Mouse (Mus musculus) cerebellum, adult (tissue): ENCODE measurements around the gene Tecr.
"Not testable (repeated sequence)": the region's sequence is repeated elsewhere in the genome, so short reads cannot be mapped to it uniquely, and the experiment has no call there.

Experiments
- ATAC-seq: cut with Nextera tagmentation; 2 replicates; pipeline ENCODE4 v1.9.2; 2017; ENCODE audit warnings: mild to moderate bottlenecking, moderate library complexity, mixed read lengths; ENCODE audit not compliant: insufficient number of reproducible peaks, low FRiP score, low TSS enrichment

Tecr gene

DNA sequence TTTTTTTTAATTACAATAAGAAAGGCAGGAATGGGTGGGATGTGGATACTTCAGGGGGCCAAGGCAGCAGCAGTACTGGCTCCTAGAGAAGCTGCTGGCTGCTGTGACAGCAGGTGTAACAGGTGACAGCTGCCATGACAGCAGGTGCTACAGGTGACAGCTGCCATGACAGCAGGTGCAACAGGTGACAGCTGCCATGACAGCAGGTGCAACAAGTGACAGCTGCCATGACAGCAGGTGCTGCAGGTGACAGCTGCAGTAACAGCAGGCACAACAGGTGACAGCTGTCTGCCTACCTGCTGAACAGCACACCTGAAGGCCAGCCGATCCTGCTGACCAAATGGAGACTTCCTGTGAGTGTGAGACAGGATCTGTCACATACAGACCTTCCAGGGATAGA, 23.0 kb downstream of the Tecr start:
- no peak for ATAC-seq

DNA sequence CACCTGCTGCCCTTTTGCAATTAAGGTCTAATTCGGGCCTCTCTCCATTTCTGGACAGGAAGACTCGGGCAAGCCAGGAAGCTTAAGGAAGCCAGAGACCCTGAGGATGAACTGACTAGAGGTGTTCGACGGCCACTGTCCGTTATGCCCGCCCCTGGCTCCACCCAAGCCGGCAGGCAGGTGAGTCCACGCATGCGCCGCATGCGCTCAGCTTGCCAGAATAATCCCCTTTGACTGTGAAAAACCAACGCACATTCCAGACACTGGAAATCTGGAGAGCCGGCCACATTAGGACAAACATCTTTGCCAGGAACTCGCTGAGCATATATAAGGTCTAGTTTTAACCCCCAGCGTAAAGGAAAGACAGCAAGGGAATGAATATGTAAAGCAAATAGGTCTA, 24.5 kb downstream of the Tecr start:
- ATAC-seq, result no peak

DNA sequence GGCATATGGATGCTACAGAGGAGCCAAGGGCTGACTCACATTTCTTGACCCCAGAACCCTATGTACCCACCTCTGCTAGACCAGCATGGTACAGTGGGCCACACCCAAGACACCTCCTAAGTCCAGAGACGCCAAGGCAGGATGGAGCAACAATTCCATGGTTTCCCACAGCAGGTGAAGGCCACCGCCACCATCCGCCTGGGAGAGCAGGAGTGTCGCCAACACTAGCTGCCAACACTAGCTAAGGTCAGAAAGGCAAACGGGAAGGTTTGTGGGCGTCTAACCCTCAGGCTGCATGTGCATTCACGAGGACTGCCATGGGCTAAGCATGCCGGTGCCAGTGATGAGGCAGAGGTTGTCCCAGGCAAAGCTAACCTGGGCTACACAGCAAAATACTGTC, 25.5 kb downstream of the Tecr start:
- no peak for ATAC-seq

DNA sequence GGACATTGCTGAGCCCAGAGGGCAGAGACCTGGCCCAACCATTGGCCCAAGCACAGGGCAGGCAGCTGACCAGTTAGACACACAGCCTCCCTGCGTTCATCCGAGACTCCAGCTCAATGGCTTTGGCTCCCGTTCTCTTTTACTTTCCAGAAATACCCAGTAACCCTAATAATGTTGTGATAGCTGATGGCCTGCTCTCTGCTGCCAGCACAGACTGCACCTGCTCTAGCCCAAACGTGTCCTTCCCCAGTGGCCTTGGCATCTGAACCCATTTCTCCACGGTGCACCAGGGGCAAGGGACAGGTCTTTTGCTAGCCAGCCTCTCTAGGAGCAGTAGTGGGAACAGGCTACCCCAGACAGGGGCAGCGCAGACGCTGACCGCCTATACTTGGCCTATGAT, 26.9 kb downstream of the Tecr start:
- no peak for ATAC-seq

DNA sequence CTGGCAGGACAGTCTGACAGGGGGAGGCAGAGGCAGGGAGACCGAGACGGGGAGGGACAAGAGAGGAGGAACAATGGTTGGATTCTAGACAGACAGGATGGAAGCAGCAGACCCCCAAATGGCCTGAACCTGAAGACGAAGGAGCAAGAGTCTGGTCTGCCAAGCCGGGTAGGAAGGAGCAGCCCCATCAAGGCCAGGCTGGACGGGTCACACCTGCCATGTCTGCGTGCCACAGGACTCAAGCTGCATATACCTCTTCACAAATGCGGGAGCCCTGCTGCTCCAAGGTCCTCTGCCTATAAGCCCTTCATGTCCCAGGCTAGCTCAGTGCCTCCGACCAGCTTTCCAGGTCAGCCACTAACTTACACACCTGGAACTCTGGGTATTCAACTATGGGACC, 28.1 kb downstream of the Tecr start:
- no peak for ATAC-seq

DNA sequence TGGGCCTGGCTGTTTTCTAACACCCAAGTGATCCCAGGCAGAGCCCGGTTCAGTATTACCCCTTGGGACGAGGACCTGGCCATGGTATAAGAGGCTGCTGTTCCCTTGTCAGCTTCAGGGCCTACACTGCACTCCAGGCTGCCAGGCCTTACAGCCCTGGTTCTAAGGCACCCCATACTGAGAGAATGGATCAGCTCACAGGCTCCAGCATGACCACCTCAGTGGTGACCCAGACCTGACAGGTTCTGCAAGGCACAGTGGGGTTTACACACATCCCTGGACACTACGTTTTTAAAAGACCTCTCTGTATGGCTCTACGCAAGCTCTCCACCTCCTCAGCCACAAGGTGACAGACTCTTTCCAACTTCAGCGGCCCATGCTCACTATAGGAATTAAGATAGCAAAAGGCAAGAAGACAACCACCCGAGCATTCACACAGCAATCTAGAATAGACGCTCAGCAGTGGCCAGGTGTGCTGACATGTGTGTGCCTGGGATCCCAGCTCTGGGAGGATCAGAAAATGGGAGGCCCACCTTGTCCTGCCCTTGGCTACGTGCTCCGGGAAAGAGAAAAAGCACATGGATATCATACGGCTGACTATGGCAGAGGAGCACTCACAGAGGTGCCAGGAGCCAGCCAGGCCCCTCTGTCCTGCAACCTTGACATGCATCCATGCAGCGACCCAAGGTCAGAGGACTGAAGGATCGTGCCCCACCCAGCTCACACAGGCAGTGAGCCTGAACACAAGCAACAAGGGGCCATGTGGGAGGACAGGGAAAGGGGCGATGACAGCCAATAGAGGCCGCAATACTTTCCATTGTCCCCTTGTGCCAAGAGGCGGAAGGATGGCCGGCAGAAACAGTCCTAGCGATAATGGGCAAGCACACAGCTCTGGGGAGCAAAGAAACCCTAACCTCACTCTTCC, 29.4 kb downstream of the Tecr start:
- no peak for ATAC-seq

DNA sequence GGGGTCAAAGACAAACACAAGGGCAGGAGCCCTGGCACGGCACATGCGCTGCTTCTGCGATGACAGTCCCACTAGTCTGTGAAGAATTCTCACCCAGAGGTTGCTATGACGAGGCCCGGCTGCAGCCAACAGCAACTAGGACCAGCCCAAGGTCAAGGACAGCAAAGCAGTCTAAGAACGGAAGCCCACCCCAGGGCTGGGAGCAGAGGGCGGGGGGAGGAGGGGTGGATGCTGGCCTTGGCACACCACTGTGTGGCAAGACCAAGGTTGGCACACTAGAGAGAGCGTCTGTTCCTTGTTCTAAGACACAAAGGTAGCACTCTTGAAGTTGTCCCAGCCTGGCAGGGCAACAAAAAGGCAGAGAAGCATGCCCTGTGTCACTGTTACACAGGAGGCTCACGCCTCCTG, 30.4 kb downstream of the Tecr start:
- ATAC-seq, result no peak

DNA sequence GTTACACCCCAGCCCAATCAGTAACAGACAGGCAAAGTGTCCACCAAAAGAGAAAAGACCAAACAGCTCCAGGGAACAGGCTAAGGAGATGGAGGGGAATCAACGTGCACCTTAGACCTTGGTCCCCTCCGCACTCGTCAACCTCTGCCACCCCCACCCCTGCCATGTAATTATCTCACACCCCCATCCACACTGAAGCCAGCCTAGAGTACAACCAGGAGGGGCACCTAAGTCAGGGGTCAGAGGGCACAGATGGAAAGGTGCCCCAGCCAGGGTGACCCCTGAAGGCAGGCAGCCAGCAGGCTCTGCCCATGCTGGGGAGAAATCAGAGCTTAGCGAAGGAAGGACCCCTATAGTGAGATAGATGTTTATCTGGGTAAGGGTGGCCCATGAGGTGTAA, 30.9 kb downstream of the Tecr start:
- ATAC-seq, result no peak

DNA sequence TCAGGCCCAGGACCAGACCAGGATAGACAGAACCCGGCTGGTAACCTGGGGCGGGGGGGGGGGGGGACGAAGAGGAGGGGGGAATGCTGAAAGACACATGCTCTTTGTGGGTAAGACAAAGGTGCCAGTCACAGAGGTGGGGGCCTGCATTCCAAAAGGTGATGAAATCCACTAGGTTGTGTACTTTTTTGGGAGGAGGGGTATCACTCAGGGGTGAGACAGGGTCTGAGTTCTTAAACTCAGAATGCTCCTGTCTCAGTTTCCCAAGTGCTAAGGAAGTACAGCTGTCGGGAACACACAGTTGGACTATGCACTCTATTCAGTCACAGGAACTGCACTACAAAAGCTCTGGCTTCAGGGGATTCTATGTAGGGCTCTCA, 31.3 kb downstream of the Tecr start:
- ATAC-seq, result no peak

DNA sequence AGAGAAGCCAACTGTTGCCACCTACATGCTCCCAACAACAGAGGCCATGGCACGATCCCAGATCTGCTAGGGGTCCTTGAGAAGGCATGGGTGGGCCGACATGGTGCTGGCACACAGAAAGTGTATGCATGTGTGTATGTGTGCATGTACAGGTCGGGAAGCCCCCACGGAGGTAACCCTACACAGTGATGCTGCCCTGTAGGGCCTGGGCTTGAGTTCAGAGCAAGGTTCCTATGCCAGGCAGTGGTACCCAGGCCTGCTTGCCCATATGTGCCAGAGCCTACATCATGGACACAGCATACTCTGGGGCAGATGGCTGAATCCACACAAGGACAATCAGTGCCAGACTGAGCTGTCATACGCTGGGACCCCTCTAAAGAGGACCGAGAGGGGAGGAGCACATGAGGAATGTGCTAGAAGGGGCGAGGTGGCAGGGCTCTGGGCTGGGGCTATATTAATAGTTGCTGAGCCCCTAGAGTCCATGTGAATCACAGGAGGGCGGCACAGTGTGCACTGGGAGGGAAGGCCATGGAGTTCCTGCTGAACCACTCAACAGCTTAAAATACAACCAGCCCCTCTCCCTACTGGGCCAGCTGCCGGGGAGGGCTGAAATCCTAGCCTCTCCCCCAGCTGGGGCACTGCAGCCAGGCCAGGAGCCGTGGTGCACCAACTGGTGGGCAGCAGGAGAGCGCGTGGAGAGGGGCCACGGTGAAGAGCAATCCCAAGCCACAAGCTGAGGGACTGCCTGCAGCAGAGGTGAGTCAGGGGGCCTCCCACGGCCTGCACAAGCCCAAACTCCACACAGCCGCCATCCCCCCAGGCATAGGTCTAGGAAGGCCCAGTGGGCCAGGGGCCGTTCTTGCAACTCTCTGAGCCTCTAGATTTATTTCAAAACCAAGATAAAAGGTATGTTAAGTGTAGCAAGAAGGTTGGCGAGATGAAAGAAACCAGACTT, 31.9 kb downstream of the Tecr start:
- 0 out of 2 replicates have a peak, but pooled peaks have one; percentile 12 for ATAC-seq

DNA sequence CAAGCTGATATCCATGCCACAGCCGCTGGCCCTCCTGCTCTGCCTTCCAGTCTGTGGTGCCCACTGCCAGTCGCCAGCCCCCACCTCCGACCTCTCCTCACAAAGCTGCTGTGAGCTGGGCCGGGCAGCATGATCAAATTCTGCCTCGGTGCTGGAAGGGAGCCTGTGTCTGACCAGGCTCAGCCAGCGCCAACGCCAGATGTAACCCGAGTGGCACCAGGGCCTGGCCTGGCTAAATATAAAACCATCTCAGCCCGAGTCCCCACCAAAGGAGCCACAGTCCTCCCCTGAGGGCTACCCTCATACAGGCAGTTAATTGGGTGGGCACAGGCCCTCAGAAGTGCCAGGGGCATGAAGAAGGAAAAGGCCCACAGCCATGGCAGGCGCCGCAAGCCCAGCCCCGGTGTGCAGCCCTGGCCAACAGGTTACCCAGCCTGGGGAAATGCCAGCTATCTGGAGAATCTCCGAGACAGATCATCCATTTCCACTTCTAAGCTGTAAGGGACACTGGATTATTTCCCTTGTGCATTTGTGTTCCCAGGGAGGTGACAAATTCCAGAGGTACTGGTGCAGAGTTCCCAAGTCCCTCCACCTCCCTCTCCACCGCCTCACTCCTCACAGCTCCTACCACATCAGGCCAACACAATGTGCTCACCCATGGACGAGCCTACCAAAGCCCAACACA, 33.0 kb downstream of the Tecr start:
- ATAC-seq, result no peak

DNA sequence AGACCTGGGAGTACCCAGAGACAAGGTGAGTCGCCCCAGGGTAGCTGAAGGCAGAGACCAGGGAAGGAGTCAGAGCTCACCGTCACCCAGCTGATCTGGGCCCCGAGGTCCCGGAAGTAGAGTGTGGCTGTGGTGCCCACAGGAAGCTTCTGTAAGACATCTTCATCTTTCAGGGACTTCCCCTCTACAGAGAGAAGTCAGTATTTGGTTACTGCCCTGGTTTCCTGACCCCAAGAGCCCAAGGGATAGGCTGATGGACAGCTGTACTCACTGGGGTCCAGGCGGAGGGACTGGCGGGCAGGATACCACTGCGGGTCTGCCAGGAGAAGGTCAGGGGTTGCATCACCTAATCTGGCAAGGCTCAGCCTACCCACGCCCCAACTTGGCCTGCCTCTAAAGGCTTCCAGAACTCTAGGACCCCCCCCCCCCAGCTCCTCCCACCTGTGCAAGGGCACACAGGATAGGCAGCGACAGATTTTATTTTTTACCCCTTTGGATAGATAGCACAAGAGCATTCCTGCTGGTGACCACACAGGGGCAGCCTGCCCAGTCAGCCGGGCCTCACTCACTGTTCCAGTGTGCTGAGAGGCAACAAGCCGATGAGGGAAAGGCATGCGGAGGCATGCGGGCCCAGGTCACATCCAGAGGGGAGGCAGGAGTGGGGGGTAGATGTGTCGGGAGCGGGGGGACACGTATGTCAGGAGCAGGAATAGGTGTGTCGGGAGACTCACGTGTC, 34.5 kb downstream of the Tecr start:
- no peak for ATAC-seq

DNA sequence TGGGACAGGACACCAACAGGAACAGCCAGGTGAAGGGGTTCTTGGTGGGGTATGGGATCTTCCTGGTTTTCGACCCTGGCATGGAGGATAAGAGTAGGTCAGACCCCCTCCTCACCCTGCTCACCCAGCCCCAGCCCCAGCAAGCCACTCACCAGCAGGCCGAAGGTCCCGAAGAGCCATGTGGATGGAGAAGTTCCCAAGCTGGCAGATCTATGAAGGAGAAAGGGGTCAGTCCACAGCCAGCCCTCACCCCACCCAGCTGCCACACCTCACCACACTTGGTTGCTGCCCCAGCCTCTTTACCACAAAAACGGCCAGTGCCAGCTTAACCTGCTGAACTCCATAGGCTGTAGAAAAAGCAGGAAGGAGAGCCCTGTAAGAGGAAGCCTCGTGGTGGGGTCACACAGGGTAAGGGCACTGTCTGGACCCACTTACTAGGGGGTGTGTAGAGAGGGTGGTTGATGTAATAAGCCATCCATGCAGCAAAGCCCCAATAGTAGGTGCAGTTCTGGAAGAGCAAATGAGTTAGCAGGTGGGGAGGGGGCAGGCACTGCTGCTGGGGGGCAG, 35.4 kb downstream of the Tecr start:
- no peak for ATAC-seq

DNA sequence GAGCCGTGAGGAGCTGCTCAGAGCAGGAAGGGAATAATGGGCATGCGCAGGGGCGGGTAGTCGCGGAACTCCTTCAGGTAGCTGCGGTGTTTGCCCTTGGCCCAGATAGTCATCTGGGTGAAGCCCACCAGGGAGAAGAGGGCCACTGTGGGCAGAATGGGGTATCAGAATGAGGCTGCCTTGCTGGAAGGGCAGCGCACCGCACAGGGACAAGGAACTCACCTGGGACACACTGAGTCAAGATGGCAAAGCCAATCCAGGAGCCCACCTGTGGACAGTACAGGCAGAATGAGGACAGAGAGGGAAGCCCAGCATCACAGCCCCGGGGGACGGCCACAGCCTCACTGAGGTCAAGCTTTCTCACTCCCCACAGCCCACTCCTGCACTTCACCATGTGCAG, 36.0 kb downstream of the Tecr start:
- ATAC-seq, result no peak

DNA sequence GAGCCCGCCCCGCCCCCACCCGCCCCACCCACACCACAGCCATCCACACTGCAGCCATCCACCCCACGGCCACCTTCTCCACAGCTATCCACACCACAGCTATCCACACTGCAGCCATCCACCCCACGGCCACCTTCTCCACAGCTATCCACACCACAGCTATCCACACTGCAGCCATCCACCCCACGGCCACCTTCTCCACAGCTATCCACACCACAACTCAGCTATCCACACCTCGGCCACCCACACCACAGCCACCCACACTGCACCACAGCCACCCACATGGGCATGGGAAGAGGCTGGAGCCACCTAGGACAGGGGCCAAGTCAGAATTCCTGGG, 36.8 kb downstream of the Tecr start:
- ATAC-seq, result not testable (repeated sequence)

DNA sequence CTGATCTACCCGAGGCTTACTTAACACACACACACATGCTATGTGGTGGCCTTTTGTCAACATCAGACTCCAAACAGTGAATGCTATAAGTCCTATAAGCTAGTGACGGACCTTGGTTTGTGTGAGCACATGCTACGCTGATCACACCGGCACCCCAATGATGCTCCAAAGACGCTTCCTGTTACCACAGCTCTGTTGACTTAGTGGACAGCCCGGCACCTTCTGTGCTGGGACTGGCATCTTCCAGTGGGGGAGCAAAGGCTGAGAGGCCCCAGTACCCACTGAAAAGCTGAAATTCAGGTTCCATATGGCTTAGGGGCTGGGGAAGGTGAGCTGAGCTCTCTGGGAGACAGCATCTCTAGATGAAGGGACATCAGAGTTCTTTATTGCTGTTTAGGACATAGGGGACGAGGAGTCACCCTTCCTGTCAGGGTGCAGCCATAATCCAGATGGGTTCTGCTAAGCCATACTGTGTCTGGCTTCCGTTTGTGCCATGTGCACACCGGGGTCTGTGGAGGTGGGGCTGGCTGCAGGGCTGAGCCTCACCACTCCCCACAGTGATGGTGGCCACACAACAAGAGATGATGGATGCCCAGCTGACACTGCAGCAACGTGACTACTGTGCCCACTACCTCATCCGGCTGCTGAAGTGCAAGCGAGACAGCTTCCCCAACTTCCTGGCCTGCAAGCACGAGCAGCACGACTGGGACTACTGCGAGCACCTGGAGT, 37.3 kb downstream of the Tecr start:
- no peak for ATAC-seq

DNA sequence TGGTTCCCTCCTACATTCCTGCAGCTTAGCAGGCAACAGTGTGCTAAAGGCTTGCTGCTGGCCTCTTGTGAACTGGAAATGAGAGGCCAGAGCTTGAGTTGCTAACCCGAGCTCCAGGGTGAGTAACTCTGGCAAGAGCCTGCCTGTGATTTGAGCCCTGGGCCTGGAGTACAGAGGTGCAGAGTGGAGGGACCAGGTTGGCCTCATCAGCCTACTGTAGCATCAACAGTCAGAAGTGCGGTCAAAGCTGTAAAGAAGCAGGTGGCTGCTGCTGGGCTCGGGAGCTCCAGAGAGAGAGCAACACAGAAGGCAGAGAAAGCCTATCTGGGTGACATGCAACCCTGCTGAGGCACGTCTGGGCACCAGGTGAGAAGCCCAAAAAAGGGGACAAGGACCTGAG, 38.6 kb downstream of the Tecr start:
- no peak for ATAC-seq

DNA sequence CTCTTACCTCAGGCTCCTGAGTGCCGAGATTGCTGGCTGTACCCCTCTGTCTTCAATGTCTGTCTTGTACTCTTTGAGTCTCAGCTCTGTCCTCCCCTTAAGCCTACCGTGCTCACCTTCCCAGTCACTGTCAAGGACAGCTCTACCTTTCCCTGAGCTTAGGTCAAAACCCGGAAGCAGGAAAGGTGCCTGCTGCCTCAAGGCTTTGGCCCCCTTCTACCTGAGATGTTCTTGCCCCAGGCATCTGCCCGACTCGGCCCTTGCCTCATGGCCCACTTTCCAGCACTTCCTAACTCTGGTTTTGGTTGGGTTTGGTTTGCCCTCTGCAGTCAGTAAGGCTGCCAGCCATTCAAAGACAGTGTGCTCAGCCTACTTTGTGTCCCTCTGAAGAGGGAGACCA, 39.0 kb downstream of the Tecr start:
- ATAC-seq, result no peak

DNA sequence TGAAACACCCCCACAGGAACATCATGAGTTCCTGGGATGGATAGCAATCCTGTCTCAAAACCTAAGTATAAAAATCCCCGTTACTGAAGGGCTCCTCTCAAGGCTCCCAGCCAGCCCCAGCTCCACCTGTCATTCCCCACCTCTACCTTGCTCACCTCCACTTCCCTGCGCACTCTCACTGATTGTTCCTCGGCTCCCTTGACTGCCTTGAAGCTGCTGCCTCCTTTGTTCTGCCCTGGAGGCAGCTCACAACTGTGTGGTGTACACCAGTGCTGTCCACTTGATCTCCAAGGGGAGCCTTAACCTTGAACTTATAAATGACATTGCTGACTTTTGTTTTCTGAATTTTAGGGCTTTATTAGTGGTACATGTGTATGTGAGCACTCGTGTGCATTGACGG, 39.6 kb downstream of the Tecr start:
- ATAC-seq, result no peak
